Mouse (Mus musculus) embryonic facial prominence, embryonic 15.5 days (tissue): ENCODE data around the gene Hba-a2. TPM values are rescaled to one million over a fixed set of nuclear protein-coding genes. Genes with fewer than 3 reads are reported as not detected.
"Not testable (repeated sequence)": the region's sequence is repeated elsewhere in the genome, so short reads cannot be mapped to it uniquely, and the experiment has no call there.

ENCODE experiments used
- ATAC-seq: fragments of 200-750 bp; cut with Nextera tagmentation; 2 replicates; pipeline ENCODE4 v1.8.0; 2017; ENCODE audit warnings: low read depth, moderate TSS enrichment; ENCODE audit not compliant: insufficient number of reproducible peaks, low FRiP score, low TSS enrichment
- H3K27ac ChIP-seq: fragments of 300-500 bp; sonication (generic); replicated peaks from 2 replicates; pipeline ENCODE4 v1.5.1; 2015; ENCODE audit warnings: mild to moderate bottlenecking, inconsistent platforms
- H3K27me3 ChIP-seq: fragments of 300-500 bp; sonication (generic); 2 replicates; pipeline ENCODE4 v1.6.1; 2015; ENCODE audit warnings: inconsistent platforms
- H3K36me3 ChIP-seq: fragments of 300-500 bp; sonication (generic); 2 replicates; pipeline ENCODE4 v1.6.1; 2015; ENCODE audit warnings: mild to moderate bottlenecking, inconsistent platforms
- H3K4me1 ChIP-seq: fragments of 300-500 bp; sonication (generic); 2 replicates; pipeline ENCODE4 v1.6.1; 2015; ENCODE audit warnings: inconsistent platforms
- H3K4me2 ChIP-seq: fragments of 300-500 bp; sonication (generic); replicated peaks from 2 replicates; pipeline ENCODE4 v1.6.1; 2015; ENCODE audit warnings: mild to moderate bottlenecking, inconsistent platforms
- H3K4me3 ChIP-seq: fragments of 300-500 bp; sonication (generic); replicated peaks from 2 replicates; pipeline ENCODE4 v1.5.1; 2015; ENCODE audit warnings: mild to moderate bottlenecking, inconsistent platforms
- H3K9ac ChIP-seq: fragments of 300-500 bp; sonication (generic); 2 replicates; pipeline ENCODE4 v1.6.1; 2015; ENCODE audit warnings: inconsistent platforms
- H3K9me3 ChIP-seq: fragments of 300-500 bp; sonication (generic); replicated peaks from 2 replicates; pipeline ENCODE4 v1.6.1; 2016; ENCODE audit warnings: inconsistent platforms
- WGBS: fragments of 180-500 bp; shearing (Covaris S2); methylation state at CpG from one replicate; pipeline ENCODE4 v1.1.7; 2015; 5-methylcytosine and 5-hydroxymethylcytosine counted together
- polyA plus RNA-seq: library from polyadenylated mRNA; unstranded; fragments of >200 nt; fragmentation: Nextera tagmentation; extraction: Ambion mirVana; gene quantifications from 2 replicates; pipeline ENCODE4 v1.2.1, GENCODE M21; 2015

Gene Hba-a2
- polyA plus RNA-seq, result 11,613 and 14,789 TPM in 2 replicates

- no CpG with 5 or more reads among the region's 4 CpGs for WGBS
- H3K36me3 ChIP-seq, H3K4me1 ChIP-seq, H3K4me2 ChIP-seq, H3K4me3 ChIP-seq, H3K27me3 ChIP-seq, H3K9ac ChIP-seq, H3K9me3 ChIP-seq, ATAC-seq, H3K27ac ChIP-seq: not testable (repeated sequence)
These were observed at the start of gene Hba-a2 for GRCm38 (mm10) chr11:32296203-32296602. Gene Hba-a2 (plus strand): TSS chr11:32296489.

- ATAC-seq, result no peak
- H3K9me3 ChIP-seq, result no peaks in the 10 kb centered on the region
- H3K36me3 ChIP-seq, result peaks cover 57% of the 10 kb centered on the region
- H3K9ac ChIP-seq, result no peak overlapping the region
- no peak overlapping the region for H3K4me2 ChIP-seq
- H3K4me1 ChIP-seq, result peaks cover 22% of the 10 kb centered on the region
- no peak overlapping the region for H3K4me3 ChIP-seq
- H3K27me3 ChIP-seq, result no peaks in the 10 kb centered on the region
- no peak overlapping the region for H3K27ac ChIP-seq
These were observed 49.2 kb upstream of the Hba-a2 start for GRCm38 (mm10) chr11:32247068-32247467.

- Histone ChIP-seq H3K9ac (no peak overlapping the region), H3K27ac (no peak overlapping the region), H3K27me3 (no peaks in the 10 kb centered on the region), H3K4me2 (no peak overlapping the region), H3K36me3 (peaks cover 69% of the 10 kb centered on the region), H3K4me1 (peaks cover 17% of the 10 kb centered on the region), H3K4me3 (no peak overlapping the region), H3K9me3 (no peaks in the 10 kb centered on the region)
- 78% methylated on average over 3 of the region's 3 CpGs for WGBS
- no peak for ATAC-seq
These were observed 47.9 kb upstream of the Hba-a2 start for GRCm38 (mm10) chr11:32248350-32248749.

GRCm38 (mm10) chr11:32250880-32251763, 45.2 kb upstream of the Hba-a2 start:
- Histone ChIP-seq H3K4me2 (no peak overlapping the region), H3K27ac (no peak overlapping the region), H3K9me3 (no peaks in the 10 kb centered on the region), H3K36me3 (peaks cover 69% of the 10 kb centered on the region), H3K4me1 (no peaks in the 10 kb centered on the region), H3K4me3 (no peak overlapping the region), H3K9ac (no peak overlapping the region), H3K27me3 (no peaks in the 10 kb centered on the region)
- ATAC-seq, result no peak
- WGBS, result 83% methylated on average over 8 of the region's 8 CpGs

GRCm38 (mm10) chr11:32253121-32253520, 43.2 kb upstream of the Hba-a2 start:
- Histone ChIP-seq H3K27me3 (no peaks in the 10 kb centered on the region), H3K9me3 (no peaks in the 10 kb centered on the region), H3K9ac (no peak overlapping the region), H3K4me2 (no peak overlapping the region), H3K27ac (no peak overlapping the region), H3K4me1 (no peaks in the 10 kb centered on the region), H3K36me3 (peaks cover 52% of the 10 kb centered on the region), H3K4me3 (no peak overlapping the region)
- no peak for ATAC-seq
- WGBS, result 93% methylated on average over 1 of the region's 1 CpGs

GRCm38 (mm10) chr11:32256146-32256545, 40.1 kb upstream of the Hba-a2 start:
- Histone ChIP-seq H3K9ac (no peak overlapping the region), H3K9me3 (no peaks in the 10 kb centered on the region), H3K27me3 (no peaks in the 10 kb centered on the region), H3K4me2 (no peak overlapping the region), H3K4me3 (no peak overlapping the region), H3K27ac (no peak overlapping the region), H3K36me3 (peaks cover 37% of the 10 kb centered on the region), H3K4me1 (no peaks in the 10 kb centered on the region)
- 89% methylated on average over 1 of the region's 1 CpGs for WGBS
- no peak for ATAC-seq

- Histone ChIP-seq H3K36me3 (peaks cover 33% of the 10 kb centered on the region), H3K27me3 (no peaks in the 10 kb centered on the region), H3K4me3 (no peak overlapping the region), H3K9me3 (no peaks in the 10 kb centered on the region), H3K27ac (no peak overlapping the region), H3K4me2 (no peak overlapping the region), H3K9ac (no peak overlapping the region), H3K4me1 (no peaks in the 10 kb centered on the region)
- 80% methylated on average over 3 of the region's 3 CpGs for WGBS
- ATAC-seq, result no peak
These were observed 39.7 kb upstream of the Hba-a2 start for GRCm38 (mm10) chr11:32256566-32256965.

- Histone ChIP-seq H3K4me3 (no peak overlapping the region), H3K27ac (no peak overlapping the region), H3K4me2 (no peak overlapping the region), H3K4me1 (peaks cover under 1% of the 10 kb centered on the region; the same call in 1 of the 2 replicates), H3K36me3 (peaks cover 8% of the 10 kb centered on the region), H3K9me3 (no peaks in the 10 kb centered on the region), H3K27me3 (no peaks in the 10 kb centered on the region), H3K9ac (no peak overlapping the region)
- no peak for ATAC-seq
- WGBS, result 64% methylated on average over 10 of the region's 10 CpGs
These were observed 33.4 kb upstream of the Hba-a2 start for GRCm38 (mm10) chr11:32262674-32263415.

- no peak for ATAC-seq
- no peak overlapping the region for H3K9ac ChIP-seq
- H3K4me3 ChIP-seq, result no peak overlapping the region
- no peak overlapping the region for H3K4me2 ChIP-seq
- H3K27ac ChIP-seq, result no peak overlapping the region
- H3K27me3 ChIP-seq, result no peaks in the 10 kb centered on the region
- peaks cover 5% of the 10 kb centered on the region for H3K36me3 ChIP-seq
- H3K4me1 ChIP-seq, result peaks cover 5% of the 10 kb centered on the region
- no peaks in the 10 kb centered on the region for H3K9me3 ChIP-seq
- whole genome bisulfite sequencing, result 78% methylated on average over 3 of the region's 3 CpGs
These were observed 31.1 kb upstream of the Hba-a2 start for GRCm38 (mm10) chr11:32265117-32265738.

- H3K9me3 ChIP-seq, result no peaks in the 10 kb centered on the region
- H3K27ac ChIP-seq, result no peak overlapping the region
- peaks cover 5% of the 10 kb centered on the region for H3K4me1 ChIP-seq
- no peak overlapping the region for H3K9ac ChIP-seq
- H3K4me3 ChIP-seq, result no peak overlapping the region
- H3K4me2 ChIP-seq, result no peak overlapping the region
- peaks cover under 1% of the 10 kb centered on the region; the same call in 1 of the 2 replicates for H3K36me3 ChIP-seq
- no peaks in the 10 kb centered on the region for H3K27me3 ChIP-seq
- ATAC-seq, result no peak
- WGBS, result 93% methylated on average over 6 of the region's 6 CpGs
These were observed 30.1 kb upstream of the Hba-a2 start for GRCm38 (mm10) chr11:32266194-32266593.

- H3K9ac ChIP-seq, result peak overlapping the region; percentile 92
- no peaks in the 10 kb centered on the region for H3K9me3 ChIP-seq
- peak overlapping the region; percentile 85 for H3K4me3 ChIP-seq
- no peaks in the 10 kb centered on the region; the same call in 1 of the 2 replicates for H3K36me3 ChIP-seq
- peaks cover 5% of the 10 kb centered on the region for H3K4me1 ChIP-seq
- no peaks in the 10 kb centered on the region for H3K27me3 ChIP-seq
- ATAC-seq, result no peak
- peak overlapping the region; percentile 54 for H3K4me2 ChIP-seq
- WGBS, result 23% methylated on average over 6 of the region's 6 CpGs
- H3K27ac ChIP-seq, result peak overlapping the region; percentile 94
These were observed 29.5 kb upstream of the Hba-a2 start for GRCm38 (mm10) chr11:32266776-32267175.
